Mouse (Mus musculus): ENCODE measurements around the gene B830017H08Rik. TPM values are rescaled to one million over a fixed set of nuclear protein-coding genes. Genes with fewer than 3 reads are reported as not detected.

B830017H08Rik gene
- polyA plus RNA-seq, 1 experiment from 2014 or later, result 2.2 TPM

GRCm38 (mm10) chr16:17831781-17832180 is 1.1 kb upstream of the B830017H08Rik start:
- ATAC-seq (replicated peaks; ENCODE audit: low FRiP score, low read depth), result no peak
- no peak overlapping the region; the same call in 1 of the 2 replicates for H3K27ac ChIP-seq
- 21% methylated on average over 11 of the region's 11 CpGs for WGBS
- no peak overlapping the region for H3K9ac ChIP-seq (ENCODE audit: low read depth, low read length)
- H3K9me3 ChIP-seq (replicated peaks; ENCODE audit: low read length), result no peaks in the 10 kb centered on the region
- H3K36me3 ChIP-seq (ENCODE audit: insufficient read depth, low read length), result no peaks in the 10 kb centered on the region
- peaks cover 3% of the 10 kb centered on the region; the same call in 1 of the 2 replicates for H3K4me1 ChIP-seq (replicated peaks; ENCODE audit: insufficient read depth, low read length)
- no peak overlapping the region for H3K4me2 ChIP-seq (ENCODE audit: low read length)
- TF ChIP-seq CTCF (IDR thresholded peaks at IDR 0.05; ENCODE audit: low read depth), result peak; percentile 52
- H3K27me3 ChIP-seq (ENCODE audit: insufficient read depth, low read length), result peaks cover 45% of the 10 kb centered on the region
- DNase-seq (ENCODE audit: low spot score), result no peak
- no peak overlapping the region for H3K4me3 ChIP-seq (replicated peaks; ENCODE audit: low read depth, low read length)

GRCm38 (mm10) chr16:17833321-17833680 is 380 bp downstream of the B830017H08Rik start:
- under 1% methylated on average over 30 of the region's 37 CpGs for WGBS
- Histone ChIP-seq H3K4me2 (ENCODE audit: low read length) (peak overlapping the region; percentile 99), H3K4me3 (replicated peaks; ENCODE audit: low read depth, low read length) (peak overlapping the region; percentile 55), H3K9me3 (replicated peaks; ENCODE audit: low read length) (no peaks in the 10 kb centered on the region), H3K4me1 (replicated peaks; ENCODE audit: insufficient read depth, low read length) (peaks cover 3% of the 10 kb centered on the region; the same call in 1 of the 2 replicates), H3K9ac (ENCODE audit: low read depth, low read length) (peak overlapping the region; percentile 55; the same call in 1 of the 2 replicates), H3K27ac (no peak overlapping the region), H3K36me3 (ENCODE audit: insufficient read depth, low read length) (no peaks in the 10 kb centered on the region), H3K27me3 (ENCODE audit: insufficient read depth, low read length) (peaks cover 45% of the 10 kb centered on the region)
- DNase-seq (ENCODE audit: low spot score) (no peak), ATAC-seq (replicated peaks; ENCODE audit: low FRiP score, low read depth) (no peak)
- no peak for TF ChIP-seq CTCF (IDR thresholded peaks at IDR 0.05; ENCODE audit: low read depth)

- Histone ChIP-seq H3K9me3 (replicated peaks; ENCODE audit: low read length) (no peaks in the 10 kb centered on the region), H3K36me3 (ENCODE audit: insufficient read depth, low read length) (no peaks in the 10 kb centered on the region), H3K9ac (ENCODE audit: low read depth, low read length) (peak overlapping the region; percentile 55), H3K4me1 (replicated peaks; ENCODE audit: insufficient read depth, low read length) (peaks cover 3% of the 10 kb centered on the region; the same call in 1 of the 2 replicates), H3K4me3 (replicated peaks; ENCODE audit: low read depth, low read length) (peak overlapping the region; percentile 55), H3K27ac (no peak overlapping the region), H3K27me3 (ENCODE audit: insufficient read depth, low read length) (peaks cover 45% of the 10 kb centered on the region), H3K4me2 (ENCODE audit: low read length) (peak overlapping the region; percentile 99)
- WGBS, result under 1% methylated on average over 74 of the region's 103 CpGs
- no peak for ATAC-seq (replicated peaks; ENCODE audit: low FRiP score, low read depth)
- no peak for TF ChIP-seq CTCF (IDR thresholded peaks at IDR 0.05; ENCODE audit: low read depth)
- DNase-seq (ENCODE audit: low spot score), result peak; percentile 49
Measured at GRCm38 (mm10) chr16:17833681-17834399, 919 bp downstream of the B830017H08Rik start.

GRCm38 (mm10) chr16:17834543-17834942 is 1.6 kb downstream of the B830017H08Rik start:
- H3K27ac ChIP-seq, result no peak overlapping the region
- H3K4me2 ChIP-seq (ENCODE audit: low read length), result peak overlapping the region; percentile 99
- H3K27me3 ChIP-seq (ENCODE audit: insufficient read depth, low read length), result peaks cover 45% of the 10 kb centered on the region
- no peaks in the 10 kb centered on the region for H3K9me3 ChIP-seq (replicated peaks; ENCODE audit: low read length)
- no peak overlapping the region for H3K4me3 ChIP-seq (replicated peaks; ENCODE audit: low read depth, low read length)
- peaks cover 3% of the 10 kb centered on the region; the same call in 1 of the 2 replicates for H3K4me1 ChIP-seq (replicated peaks; ENCODE audit: insufficient read depth, low read length)
- H3K36me3 ChIP-seq (ENCODE audit: insufficient read depth, low read length), result no peaks in the 10 kb centered on the region
- TF ChIP-seq CTCF (IDR thresholded peaks at IDR 0.05; ENCODE audit: low read depth), result no peak
- H3K9ac ChIP-seq (ENCODE audit: low read depth, low read length), result no peak overlapping the region
- no peak for ATAC-seq (replicated peaks; ENCODE audit: low FRiP score, low read depth)
- DNase-seq (ENCODE audit: low spot score), result no peak
- 52% methylated on average over 7 of the region's 7 CpGs for WGBS

GRCm38 (mm10) chr16:17835481-17835880 is 2.6 kb downstream of the B830017H08Rik start:
- H3K27me3 ChIP-seq (ENCODE audit: insufficient read depth, low read length), result peaks cover 45% of the 10 kb centered on the region
- 0 out of 2 replicates have a peak, but pooled peaks cover under 1% of the 10 kb centered on the region for H3K36me3 ChIP-seq (ENCODE audit: insufficient read depth, low read length)
- H3K4me1 ChIP-seq (replicated peaks; ENCODE audit: insufficient read depth, low read length), result peaks cover 3% of the 10 kb centered on the region; the same call in 1 of the 2 replicates
- H3K9ac ChIP-seq (ENCODE audit: low read depth, low read length), result no peak overlapping the region
- H3K4me2 ChIP-seq (ENCODE audit: low read length), result no peak overlapping the region
- H3K27ac ChIP-seq, result no peak overlapping the region
- no peak for TF ChIP-seq CTCF (IDR thresholded peaks at IDR 0.05; ENCODE audit: low read depth)
- H3K4me3 ChIP-seq (replicated peaks; ENCODE audit: low read depth, low read length), result no peak overlapping the region
- H3K9me3 ChIP-seq (replicated peaks; ENCODE audit: low read length), result no peaks in the 10 kb centered on the region
- no peak for DNase-seq (ENCODE audit: low spot score)
- 51% methylated on average over 13 of the region's 13 CpGs for WGBS
- ATAC-seq (replicated peaks; ENCODE audit: low FRiP score, low read depth), result no peak

GRCm38 (mm10) chr16:17838051-17838450 is 5.1 kb downstream of the B830017H08Rik start, which contains the start of gene Car15:
Gene Car15 (minus strand): TSS chr16:17838364.
- peaks cover 25% of the 10 kb centered on the region for H3K27me3 ChIP-seq (ENCODE audit: insufficient read depth, low read length)
- H3K36me3 ChIP-seq (ENCODE audit: insufficient read depth, low read length), result peaks cover 23% of the 10 kb centered on the region
- no peaks in the 10 kb centered on the region for H3K9me3 ChIP-seq (replicated peaks; ENCODE audit: low read length)
- 78% methylated on average over 6 of the region's 6 CpGs for WGBS
- H3K4me2 ChIP-seq (ENCODE audit: low read length), result no peak within 1 kb of the TSS
- H3K4me1 ChIP-seq (replicated peaks; ENCODE audit: insufficient read depth, low read length), result no peaks in the 10 kb centered on the region; the same call in 1 of the 2 replicates
- DNase-seq (ENCODE audit: low spot score) (no peak), ATAC-seq (replicated peaks; ENCODE audit: low FRiP score, low read depth) (no peak)
- no peak for TF ChIP-seq CTCF (IDR thresholded peaks at IDR 0.05; ENCODE audit: low read depth)
- no peak within 1 kb of the TSS for H3K4me3 ChIP-seq (replicated peaks; ENCODE audit: low read depth, low read length)
- H3K27ac ChIP-seq, result no peak within 1 kb of the TSS
- no peak within 1 kb of the TSS for H3K9ac ChIP-seq (ENCODE audit: low read depth, low read length)
